8 mouse cellular contexts compared by ENCODE assay signal in genomic region chr5:136962501-136962900, GRCm38 (mm10). TPM values are rescaled to one million over a fixed set of nuclear protein-coding genes. Genes with fewer than 3 reads are reported as not detected.
A peak's percentile ranks its signal among the peaks of the same experiment; 100 is the strongest.
DNase-seq lines count a peak whose midpoint lies in the region; ATAC-seq and TF ChIP-seq lines count a peak whose summit lies in the region.

No protein-coding gene starts in this region.

- peak overlapping the region; percentile 91 for H3K4me2 ChIP-seq in heart, embryonic 13.5 days
- peak overlapping the region; percentile 76 for H3K4me2 ChIP-seq in kidney, postnatal 0 days (ENCODE audit: low read length)
- peak overlapping the region; percentile 69 for H3K4me2 ChIP-seq in liver, embryonic 12.5 days
- H3K4me2 ChIP-seq in stomach, embryonic 15.5 days: peak overlapping the region; percentile 69

- ATAC-seq in erythroid progenitor cell, adult 5-6 weeks (replicated peaks; ENCODE audit: low FRiP score, poor library complexity, severe bottlenecking): peak; percentile 82
- ATAC-seq in heart, embryonic 13.5 days (ENCODE audit: extremely low read depth, insufficient number of reproducible peaks, low FRiP score, low TSS enrichment): peak; percentile 62; the same call in 1 of the 2 replicates
- ATAC-seq in kidney, postnatal 0 days (replicated peaks; ENCODE audit: low FRiP score, low read depth): peak; percentile 22; the same call in 1 of the 2 replicates
- ATAC-seq in liver, embryonic 12.5 days: peak; percentile 62
- peak; percentile 45; the same call in 1 of the 2 replicates for ATAC-seq in stomach, embryonic 15.5 days (ENCODE audit: insufficient read depth, low FRiP score, low read depth)

- peak; percentile 89 for TF ChIP-seq CTCF in kidney, postnatal 0 days (IDR thresholded peaks at IDR 0.05; ENCODE audit: low read depth)

- H3K4me1 ChIP-seq in brown adipose tissue, adult 24 weeks (ENCODE audit: control insufficient read depth, insufficient read depth, insufficient read length, low read length): peaks cover 10% of the 10 kb centered on the region
- peaks cover 51% of the 10 kb centered on the region for H3K4me1 ChIP-seq in heart, embryonic 13.5 days
- peaks cover 35% of the 10 kb centered on the region for H3K4me1 ChIP-seq in kidney, postnatal 0 days (replicated peaks; ENCODE audit: insufficient read depth, low read length)
- peaks cover 56% of the 10 kb centered on the region for H3K4me1 ChIP-seq in liver, embryonic 12.5 days
- peaks cover 42% of the 10 kb centered on the region for H3K4me1 ChIP-seq in stomach, embryonic 15.5 days

- peak overlapping the region; percentile 88 for H3K27ac ChIP-seq in brown adipose tissue, adult 24 weeks (replicated peaks; ENCODE audit: low read depth, low read length)
- H3K27ac ChIP-seq in heart, embryonic 13.5 days (replicated peaks): peak overlapping the region; percentile 85
- peak overlapping the region; percentile 91 for H3K27ac ChIP-seq in kidney, postnatal 0 days
- H3K27ac ChIP-seq in liver, embryonic 12.5 days: peak overlapping the region; percentile 90
- peak overlapping the region; percentile 82 for H3K27ac ChIP-seq in stomach, embryonic 15.5 days

- peak overlapping the region; percentile 93 for H3K9ac ChIP-seq in heart, embryonic 13.5 days
- peak overlapping the region; percentile 73 for H3K9ac ChIP-seq in kidney, postnatal 0 days (ENCODE audit: low read depth, low read length)
- H3K9ac ChIP-seq in liver, embryonic 12.5 days: peak overlapping the region; percentile 76
- peak overlapping the region; percentile 43 for H3K9ac ChIP-seq in stomach, embryonic 15.5 days

- H3K27me3 ChIP-seq in heart, embryonic 13.5 days (replicated peaks): no peaks in the 10 kb centered on the region
- no peaks in the 10 kb centered on the region for H3K27me3 ChIP-seq in kidney, postnatal 0 days (ENCODE audit: insufficient read depth, low read length)
- no peaks in the 10 kb centered on the region for H3K27me3 ChIP-seq in liver, embryonic 12.5 days (replicated peaks)
- H3K27me3 ChIP-seq in stomach, embryonic 15.5 days (replicated peaks): no peaks in the 10 kb centered on the region

- WGBS in heart, embryonic 13.5 days: 1% methylated on average over 10 of the region's 10 CpGs
- WGBS in kidney, postnatal 0 days: 2% methylated on average over 10 of the region's 10 CpGs
- WGBS in liver, embryonic 12.5 days (ENCODE audit: insufficient replicate concordance): under 1% methylated on average over 10 of the region's 10 CpGs
- WGBS in stomach, embryonic 15.5 days: 1% methylated on average over 10 of the region's 10 CpGs

- peak; percentile 81 for DNase-seq in CD4-positive helper T cell, adult 2 months (ENCODE audit: low read depth, low spot score)
- peak; percentile 88 for DNase-seq in kidney, postnatal 0 days (ENCODE audit: low spot score)
- peak; percentile 79 to 84 for DNase-seq in natural killer cell, adult 2 months (ENCODE audit: low spot score in 2 of 2)

- peaks cover 40% of the 10 kb centered on the region for H3K36me3 ChIP-seq in heart, embryonic 13.5 days
- peaks cover 24% of the 10 kb centered on the region for H3K36me3 ChIP-seq in kidney, postnatal 0 days (ENCODE audit: insufficient read depth, low read length)
- H3K36me3 ChIP-seq in liver, embryonic 12.5 days: peaks cover 39% of the 10 kb centered on the region
- peaks cover 23% of the 10 kb centered on the region for H3K36me3 ChIP-seq in stomach, embryonic 15.5 days

- no peaks in the 10 kb centered on the region for H3K9me3 ChIP-seq in heart, embryonic 13.5 days
- no peaks in the 10 kb centered on the region for H3K9me3 ChIP-seq in kidney, postnatal 0 days (replicated peaks; ENCODE audit: low read length)
- H3K9me3 ChIP-seq in liver, embryonic 12.5 days (replicated peaks): no peaks in the 10 kb centered on the region
- H3K9me3 ChIP-seq in stomach, embryonic 15.5 days: no peaks in the 10 kb centered on the region

- peak overlapping the region; percentile 89 for H3K4me3 ChIP-seq in brown adipose tissue, adult 24 weeks (ENCODE audit: insufficient read depth, low read depth, low read length)
- peak overlapping the region; percentile 78 for H3K4me3 ChIP-seq in heart, embryonic 13.5 days
- H3K4me3 ChIP-seq in kidney, postnatal 0 days (replicated peaks; ENCODE audit: low read depth, low read length): peak overlapping the region; percentile 65
- peak overlapping the region; percentile 66 for H3K4me3 ChIP-seq in liver, embryonic 12.5 days
- H3K4me3 ChIP-seq in stomach, embryonic 15.5 days (replicated peaks): peak overlapping the region; percentile 63

RNA-seq across cellular contexts. Expression of gene Cldn15, which starts 3.9 kb away (rescaled TPM):
- 4.6 and 10.2 TPM in 2 replicates for polyA plus RNA-seq in brown adipose tissue, adult 24 weeks (2012; ENCODE audit: insufficient read depth, insufficient read length, missing spikeins)
- total RNA-seq in erythroid progenitor cell, adult 5-6 weeks (2015; ENCODE audit: low replicate concordance): 8.3 and 13.0 TPM in 2 replicates
- total RNA-seq in erythroid progenitor cell, adult 5-6 weeks (2017; ENCODE audit: low replicate concordance): 4.2 and 4.5 TPM in 2 replicates
- 3.8 and 4.3 TPM in 2 replicates for polyA plus RNA-seq in heart, embryonic 13.5 days (2015; fragmentation: Nextera tagmentation; extraction: Ambion mirVana)
- polyA plus RNA-seq in kidney, postnatal 0 days (2015; fragmentation: Nextera tagmentation; extraction: Ambion mirVana): 11.9 and 12.6 TPM in 2 replicates
- 2.2 TPM in 2 replicates for polyA plus RNA-seq in liver, embryonic 12.5 days (2016; fragmentation: Nextera tagmentation; extraction: Ambion mirVana)
- polyA plus RNA-seq in stomach, embryonic 15.5 days (2015; fragmentation: Nextera tagmentation; extraction: Ambion mirVana): 8.9 and 10.8 TPM in 2 replicates

RNA-seq across cellular contexts. Expression of gene Fis1, which starts 9.4 kb away (rescaled TPM):
- 128 and 153 TPM in 2 replicates for polyA plus RNA-seq in brown adipose tissue, adult 24 weeks (2012; ENCODE audit: insufficient read depth, insufficient read length, missing spikeins)
- total RNA-seq in erythroid progenitor cell, adult 5-6 weeks (2015; ENCODE audit: low replicate concordance): 149 and 151 TPM in 2 replicates
- 75.7 and 75.9 TPM in 2 replicates for total RNA-seq in erythroid progenitor cell, adult 5-6 weeks (2017; ENCODE audit: low replicate concordance)
- polyA plus RNA-seq in heart, embryonic 13.5 days (2015; fragmentation: Nextera tagmentation; extraction: Ambion mirVana): 249 and 252 TPM in 2 replicates
- 362 and 384 TPM in 2 replicates for polyA plus RNA-seq in kidney, postnatal 0 days (2015; fragmentation: Nextera tagmentation; extraction: Ambion mirVana)
- polyA plus RNA-seq in liver, embryonic 12.5 days (2016; fragmentation: Nextera tagmentation; extraction: Ambion mirVana): 210 and 211 TPM in 2 replicates
- polyA plus RNA-seq in stomach, embryonic 15.5 days (2015; fragmentation: Nextera tagmentation; extraction: Ambion mirVana): 246 and 259 TPM in 2 replicates

RNA-seq across cellular contexts. Expression of gene Plod3, which starts 24.3 kb away (rescaled TPM):
- polyA plus RNA-seq in brown adipose tissue, adult 24 weeks (2012; ENCODE audit: insufficient read depth, insufficient read length, missing spikeins): 15.4 and 16.0 TPM in 2 replicates
- 9.7 and 10.1 TPM in 2 replicates for total RNA-seq in erythroid progenitor cell, adult 5-6 weeks (2015; ENCODE audit: low replicate concordance)
- total RNA-seq in erythroid progenitor cell, adult 5-6 weeks (2017; ENCODE audit: low replicate concordance): 6.0 and 12.1 TPM in 2 replicates
- 43.2 and 45.6 TPM in 2 replicates for polyA plus RNA-seq in heart, embryonic 13.5 days (2015; fragmentation: Nextera tagmentation; extraction: Ambion mirVana)
- polyA plus RNA-seq in kidney, postnatal 0 days (2015; fragmentation: Nextera tagmentation; extraction: Ambion mirVana): 30.6 and 32.0 TPM in 2 replicates
- polyA plus RNA-seq in liver, embryonic 12.5 days (2016; fragmentation: Nextera tagmentation; extraction: Ambion mirVana): 17.3 and 22.1 TPM in 2 replicates
- polyA plus RNA-seq in stomach, embryonic 15.5 days (2015; fragmentation: Nextera tagmentation; extraction: Ambion mirVana): 44.8 and 46.8 TPM in 2 replicates

RNA-seq across cellular contexts. Expression of gene Znhit1, which starts 25.3 kb away (rescaled TPM):
- 76.0 and 101 TPM in 2 replicates for polyA plus RNA-seq in brown adipose tissue, adult 24 weeks (2012; ENCODE audit: insufficient read depth, insufficient read length, missing spikeins)
- 40.7 and 52.3 TPM in 2 replicates for total RNA-seq in erythroid progenitor cell, adult 5-6 weeks (2015; ENCODE audit: low replicate concordance)
- total RNA-seq in erythroid progenitor cell, adult 5-6 weeks (2017; ENCODE audit: low replicate concordance): 5.4 and 20.0 TPM in 2 replicates
- polyA plus RNA-seq in heart, embryonic 13.5 days (2015; fragmentation: Nextera tagmentation; extraction: Ambion mirVana): 79.8 and 81.9 TPM in 2 replicates
- 86.5 and 91.1 TPM in 2 replicates for polyA plus RNA-seq in kidney, postnatal 0 days (2015; fragmentation: Nextera tagmentation; extraction: Ambion mirVana)
- polyA plus RNA-seq in liver, embryonic 12.5 days (2016; fragmentation: Nextera tagmentation; extraction: Ambion mirVana): 67.0 and 68.7 TPM in 2 replicates
- polyA plus RNA-seq in stomach, embryonic 15.5 days (2015; fragmentation: Nextera tagmentation; extraction: Ambion mirVana): 90.6 and 94.3 TPM in 2 replicates

RNA-seq across cellular contexts. Expression of gene Ift22, which starts 54.6 kb away (rescaled TPM):
- polyA plus RNA-seq in brown adipose tissue, adult 24 weeks (2012; ENCODE audit: insufficient read depth, insufficient read length, missing spikeins): 13.4 and 14.6 TPM in 2 replicates
- total RNA-seq in erythroid progenitor cell, adult 5-6 weeks (2015; ENCODE audit: low replicate concordance): 16.9 and 28.5 TPM in 2 replicates
- 0.15 and 0.39 TPM in 2 replicates for total RNA-seq in erythroid progenitor cell, adult 5-6 weeks (2017; ENCODE audit: low replicate concordance)
- polyA plus RNA-seq in heart, embryonic 13.5 days (2015; fragmentation: Nextera tagmentation; extraction: Ambion mirVana): 32.7 and 38.7 TPM in 2 replicates
- polyA plus RNA-seq in kidney, postnatal 0 days (2015; fragmentation: Nextera tagmentation; extraction: Ambion mirVana): 74.4 and 75.8 TPM in 2 replicates
- polyA plus RNA-seq in liver, embryonic 12.5 days (2016; fragmentation: Nextera tagmentation; extraction: Ambion mirVana): 15.4 and 15.7 TPM in 2 replicates
- polyA plus RNA-seq in stomach, embryonic 15.5 days (2015; fragmentation: Nextera tagmentation; extraction: Ambion mirVana): 59.5 and 62.3 TPM in 2 replicates

Comparison
In these comparisons a context has a peak if more than half of its experiments do, and no peak if none do; other contexts are left out.
1. Peak in every context shown above with its lines: DNase-seq, ATAC-seq, H3K4me3 ChIP-seq and H3K27ac ChIP-seq.
2. ATAC-seq: peak in every context shown above with its lines; median percentile 82 in erythroid progenitor cell, adult 5-6 weeks; 62 in heart, embryonic 13.5 days; 62 in liver, embryonic 12.5 days; 45 in stomach, embryonic 15.5 days; 22 in kidney, postnatal 0 days.
3. H3K9ac ChIP-seq: peak in every context shown above with its lines; median percentile 93 in heart, embryonic 13.5 days; 76 in liver, embryonic 12.5 days; 73 in kidney, postnatal 0 days; 43 in stomach, embryonic 15.5 days.